Comparison of ENCODE assay signal across 15 mouse cellular contexts in the genomic region with DNA sequence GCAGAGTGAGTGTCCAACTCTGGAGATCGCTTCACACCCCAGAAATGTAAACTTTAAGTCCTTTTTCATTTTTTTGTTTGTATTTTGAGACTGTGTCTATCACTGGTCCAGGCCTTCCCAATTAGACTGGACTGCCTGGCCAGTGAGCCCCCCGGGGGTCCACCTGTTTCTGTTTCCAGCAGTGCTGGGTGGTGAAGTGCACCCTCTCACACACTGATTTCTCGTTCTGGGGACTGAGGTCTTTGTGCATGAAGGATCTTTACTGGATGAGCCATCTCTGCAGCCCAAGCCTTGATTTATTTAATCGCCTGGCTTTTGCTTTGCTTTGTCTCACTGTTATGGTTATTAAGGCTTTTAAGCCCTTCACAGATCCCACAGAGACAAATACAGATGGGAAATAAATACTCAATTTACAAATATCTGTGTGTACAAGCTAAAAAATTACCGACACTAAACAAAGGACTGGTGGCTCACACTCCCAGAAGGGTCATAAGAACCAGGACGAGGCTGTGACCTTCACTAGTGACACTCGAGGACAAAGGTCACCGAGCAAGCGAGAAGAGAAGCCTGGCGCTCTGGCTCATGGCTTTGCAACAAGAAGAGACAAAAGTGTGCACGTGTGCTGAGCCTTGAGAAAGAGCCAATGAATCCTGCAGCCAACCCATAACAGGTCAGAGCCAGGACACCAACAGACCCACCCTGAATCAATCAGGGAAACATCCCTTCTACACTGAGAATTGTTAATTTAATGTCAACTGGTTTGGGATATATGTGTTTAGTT.
DNase-seq lines count a peak whose midpoint lies in the region; ATAC-seq lines count a peak whose summit lies in the region.
"Had no signal": no experiment of that assay in that cellular context is flagged by ENCODE, and none has a peak within 500 bp of the region (broad histone marks: within the 10 kb centered on the region; RNA-seq: fewer than 3 reads in every experiment).

No protein-coding gene starts in this region.

- H3K4me2 ChIP-seq in forebrain, embryonic 11.5 days (ENCODE audit: low read depth, low read length, severe bottlenecking), result no peak overlapping the region
- H3K4me2 ChIP-seq in forebrain, embryonic 16.5 days (ENCODE audit: low read length), result no peak overlapping the region
- H3K4me2 ChIP-seq in midbrain, embryonic 11.5 days, result no peak overlapping the region
- no peak overlapping the region for H3K4me2 ChIP-seq in intestine, embryonic 15.5 days (replicated peaks)
- H3K4me2 ChIP-seq in stomach, embryonic 15.5 days, result no peak overlapping the region
- H3K4me2 ChIP-seq: embryonic facial prominence, embryonic 13.5 days; liver, embryonic 12.5 days had no signal

- DNase-seq in forebrain, embryonic 11.5 days (ENCODE audit: low spot score), result peak; percentile 46
- DNase-seq in midbrain, embryonic 10.5 days (ENCODE audit: low spot score), result no peak
- no peak for DNase-seq in midbrain, embryonic 11.5 days (ENCODE audit: low spot score, missing footprints)
- DNase-seq in spleen, postnatal 14 days (ENCODE audit: low spot score in 2 of 2), result no peak
- no peak for DNase-seq in heart, postnatal 4 days
- DNase-seq: cerebellum, adult 11 months; forebrain, postnatal 0 days; heart, adult 11 months; heart, postnatal 14 days had no signal

- no peak for ATAC-seq in forebrain, embryonic 11.5 days (replicated peaks; ENCODE audit: low FRiP score)
- no peak for ATAC-seq in forebrain, embryonic 16.5 days
- no peak for ATAC-seq in midbrain, embryonic 11.5 days (ENCODE audit: low FRiP score)
- no peak for ATAC-seq in intestine, embryonic 15.5 days
- no peak; the same call in 1 of the 2 replicates for ATAC-seq in stomach, embryonic 15.5 days (ENCODE audit: insufficient read depth, low FRiP score, low read depth)
- ATAC-seq: forebrain, postnatal 0 days; liver, embryonic 12.5 days had no signal

- H3K4me3 ChIP-seq in forebrain, embryonic 11.5 days (ENCODE audit: low read depth, low read length), result no peak overlapping the region
- H3K4me3 ChIP-seq in forebrain, embryonic 16.5 days (replicated peaks; ENCODE audit: low read length), result no peak overlapping the region
- H3K4me3 ChIP-seq in midbrain, embryonic 10.5 days, result no peak overlapping the region
- no peak overlapping the region for H3K4me3 ChIP-seq in midbrain, embryonic 11.5 days (ENCODE audit: low read depth, low read length)
- no peak overlapping the region for H3K4me3 ChIP-seq in intestine, embryonic 15.5 days (replicated peaks)
- H3K4me3 ChIP-seq in stomach, embryonic 15.5 days (replicated peaks), result no peak overlapping the region
- H3K4me3 ChIP-seq: embryonic facial prominence, embryonic 13.5 days; left cerebral cortex, adult 2 months; liver, embryonic 12.5 days had no signal

- no peaks in the 10 kb centered on the region for H3K9me3 ChIP-seq in forebrain, embryonic 11.5 days (ENCODE audit: control insufficient read depth, low read length)
- peaks cover 5% of the 10 kb centered on the region for H3K9me3 ChIP-seq in forebrain, embryonic 16.5 days (ENCODE audit: control insufficient read depth, low read length)
- H3K9me3 ChIP-seq in midbrain, embryonic 10.5 days (replicated peaks), result peaks cover 11% of the 10 kb centered on the region; the same call in 1 of the 2 replicates
- peaks cover 4% of the 10 kb centered on the region; the same call in 1 of the 2 replicates for H3K9me3 ChIP-seq in midbrain, embryonic 11.5 days (ENCODE audit: control insufficient read depth, low read length)
- no peaks in the 10 kb centered on the region for H3K9me3 ChIP-seq in intestine, embryonic 15.5 days
- no peaks in the 10 kb centered on the region for H3K9me3 ChIP-seq in stomach, embryonic 15.5 days

- H3K27ac ChIP-seq in forebrain, embryonic 11.5 days (ENCODE audit: low read depth, low read length), result no peak overlapping the region
- H3K27ac ChIP-seq in forebrain, embryonic 16.5 days (ENCODE audit: low read length), result no peak overlapping the region
- H3K27ac ChIP-seq in midbrain, embryonic 10.5 days (replicated peaks), result peak overlapping the region; percentile 39
- no peak overlapping the region for H3K27ac ChIP-seq in midbrain, embryonic 11.5 days (ENCODE audit: low read depth, low read length)
- peak overlapping the region; percentile 51; the same call in 1 of the 2 replicates for H3K27ac ChIP-seq in intestine, embryonic 15.5 days
- peak overlapping the region; percentile 65 for H3K27ac ChIP-seq in stomach, embryonic 15.5 days
- H3K27ac ChIP-seq: embryonic facial prominence, embryonic 13.5 days; left cerebral cortex, adult 2 months; liver, embryonic 12.5 days had no signal

- no peak overlapping the region for H3K9ac ChIP-seq in forebrain, embryonic 11.5 days (ENCODE audit: low read length)
- H3K9ac ChIP-seq in forebrain, embryonic 16.5 days (replicated peaks; ENCODE audit: low read depth, low read length), result no peak overlapping the region
- no peak overlapping the region for H3K9ac ChIP-seq in midbrain, embryonic 11.5 days (ENCODE audit: low read length)
- no peak overlapping the region for H3K9ac ChIP-seq in intestine, embryonic 15.5 days
- no peak overlapping the region for H3K9ac ChIP-seq in stomach, embryonic 15.5 days
- H3K9ac ChIP-seq: embryonic facial prominence, embryonic 13.5 days; forebrain, postnatal 0 days; liver, embryonic 12.5 days had no signal

- no peaks in the 10 kb centered on the region for H3K36me3 ChIP-seq in forebrain, embryonic 11.5 days (ENCODE audit: control insufficient read depth, insufficient read depth, low read length)
- H3K36me3 ChIP-seq in forebrain, embryonic 16.5 days (ENCODE audit: control insufficient read depth, insufficient read depth), result no peaks in the 10 kb centered on the region
- no peaks in the 10 kb centered on the region for H3K36me3 ChIP-seq in midbrain, embryonic 10.5 days
- H3K36me3 ChIP-seq in midbrain, embryonic 11.5 days (ENCODE audit: control insufficient read depth, insufficient read depth, low read length), result no peaks in the 10 kb centered on the region
- H3K36me3 ChIP-seq in intestine, embryonic 15.5 days, result no peaks in the 10 kb centered on the region
- no peaks in the 10 kb centered on the region for H3K36me3 ChIP-seq in stomach, embryonic 15.5 days
- H3K36me3 ChIP-seq: embryonic facial prominence, embryonic 13.5 days; liver, embryonic 12.5 days had no signal

- no peaks in the 10 kb centered on the region for H3K4me1 ChIP-seq in forebrain, embryonic 11.5 days (replicated peaks; ENCODE audit: control insufficient read depth, insufficient read depth, low read length)
- H3K4me1 ChIP-seq in forebrain, embryonic 16.5 days (replicated peaks; ENCODE audit: control insufficient read depth, insufficient read depth, low read length), result no peaks in the 10 kb centered on the region
- H3K4me1 ChIP-seq in midbrain, embryonic 10.5 days, result peaks cover 15% of the 10 kb centered on the region
- H3K4me1 ChIP-seq in midbrain, embryonic 11.5 days (ENCODE audit: control insufficient read depth, insufficient read depth, low read length), result no peaks in the 10 kb centered on the region; the same call in 1 of the 2 replicates
- H3K4me1 ChIP-seq in intestine, embryonic 15.5 days (replicated peaks), result peaks cover 11% of the 10 kb centered on the region; the same call in 1 of the 2 replicates
- H3K4me1 ChIP-seq in stomach, embryonic 15.5 days, result peaks cover 7% of the 10 kb centered on the region
- H3K4me1 ChIP-seq: liver, embryonic 12.5 days had no signal

- no peaks in the 10 kb centered on the region for H3K27me3 ChIP-seq in forebrain, embryonic 11.5 days (ENCODE audit: control insufficient read depth, insufficient read depth, low read length)
- no peaks in the 10 kb centered on the region for H3K27me3 ChIP-seq in forebrain, embryonic 16.5 days (replicated peaks; ENCODE audit: control insufficient read depth, insufficient read depth, low read length)
- no peaks in the 10 kb centered on the region for H3K27me3 ChIP-seq in midbrain, embryonic 10.5 days (ENCODE audit: low read depth, poor library complexity, severe bottlenecking)
- no peaks in the 10 kb centered on the region for H3K27me3 ChIP-seq in midbrain, embryonic 11.5 days (ENCODE audit: control insufficient read depth, insufficient read depth, low read length)
- no peaks in the 10 kb centered on the region for H3K27me3 ChIP-seq in intestine, embryonic 15.5 days (replicated peaks)
- H3K27me3 ChIP-seq in stomach, embryonic 15.5 days (replicated peaks), result no peaks in the 10 kb centered on the region
- H3K27me3 ChIP-seq: embryonic facial prominence, embryonic 13.5 days; liver, embryonic 12.5 days had no signal

- WGBS in forebrain, embryonic 11.5 days, result 65% methylated on average over 11 of the region's 11 CpGs
- 67% methylated on average over 11 of the region's 11 CpGs for WGBS in forebrain, embryonic 16.5 days
- WGBS in midbrain, embryonic 10.5 days, result 58% methylated on average over 11 of the region's 11 CpGs
- 44% methylated on average over 11 of the region's 11 CpGs for WGBS in midbrain, embryonic 11.5 days
- WGBS in intestine, embryonic 15.5 days, result 39% methylated on average over 11 of the region's 11 CpGs
- 29% methylated on average over 11 of the region's 11 CpGs for WGBS in stomach, embryonic 15.5 days

Comparison
In these comparisons a context has a peak if more than half of its experiments do, and no peak if none do; other contexts are left out.
1. H3K27ac ChIP-seq: peak in midbrain, embryonic 10.5 days (single experiment), intestine, embryonic 15.5 days (single experiment) and stomach, embryonic 15.5 days (single experiment); none in forebrain, embryonic 11.5 days (single experiment), forebrain, embryonic 16.5 days (single experiment) and midbrain, embryonic 11.5 days (single experiment).